Mouse (Mus musculus): Measurements from ENCODE around the gene Thrsp.
A peak's percentile ranks its signal among the peaks of the same experiment; 100 is the strongest.

The Thrsp gene

GRCm38 (mm10) chr7:97418717-97419116, 1.2 kb upstream of the Thrsp start:
- peak; percentile 33 for DNase-seq (ENCODE audit: low read depth, low spot score)

GRCm38 (mm10) chr7:97416473-97416872, 1.1 kb downstream of the Thrsp start:
- DNase-seq (ENCODE audit: low read depth, low spot score) = no peak

- DNase-seq (ENCODE audit: low read depth, low spot score) = no peak
Measured at GRCm38 (mm10) chr7:97414915-97415687, 2.4 kb downstream of the Thrsp start.

- no peak for DNase-seq (ENCODE audit: low read depth, low spot score)
Measured at GRCm38 (mm10) chr7:97414426-97414825, 3.1 kb downstream of the Thrsp start.

GRCm38 (mm10) chr7:97413981-97414380, 3.5 kb downstream of the Thrsp start:
- DNase-seq (ENCODE audit: low read depth, low spot score) = no peak

GRCm38 (mm10) chr7:97411575-97411974, 6.0 kb downstream of the Thrsp start:
- DNase-seq (ENCODE audit: low read depth, low spot score) = peak; percentile 13

GRCm38 (mm10) chr7:97411106-97411505, 6.4 kb downstream of the Thrsp start:
- no peak for DNase-seq (ENCODE audit: low read depth, low spot score)

GRCm38 (mm10) chr7:97407145-97407544, 10.4 kb downstream of the Thrsp start:
- no peak for DNase-seq (ENCODE audit: low read depth, low spot score)

- peak; percentile 79 for DNase-seq (ENCODE audit: low read depth, low spot score)
Measured at GRCm38 (mm10) chr7:97399960-97400715, 17.4 kb downstream of the Thrsp start, which contains the start of gene Ndufc2. Ndufc2 (plus strand) TSS chr7:97400003.

GRCm38 (mm10) chr7:97398943-97399342, 18.6 kb downstream of the Thrsp start:
- DNase-seq (ENCODE audit: low read depth, low spot score) = no peak

- no peak for DNase-seq (ENCODE audit: low read depth, low spot score)
Measured at GRCm38 (mm10) chr7:97394375-97394774, 23.2 kb downstream of the Thrsp start.

- DNase-seq (ENCODE audit: low read depth, low spot score) = no peak
Measured at GRCm38 (mm10) chr7:97392079-97392445, 25.5 kb downstream of the Thrsp start.

GRCm38 (mm10) chr7:97391293-97392078, 26.0 kb downstream of the Thrsp start:
- no peak for DNase-seq (ENCODE audit: low read depth, low spot score)

- no peak for DNase-seq (ENCODE audit: low read depth, low spot score)
Measured at GRCm38 (mm10) chr7:97388541-97388940, 29.0 kb downstream of the Thrsp start.

GRCm38 (mm10) chr7:97387561-97388147, 29.9 kb downstream of the Thrsp start:
- no peak for DNase-seq (ENCODE audit: low read depth, low spot score)

- DNase-seq (ENCODE audit: low read depth, low spot score) = no peak
Measured at GRCm38 (mm10) chr7:97386806-97387370, 30.6 kb downstream of the Thrsp start.

- DNase-seq (ENCODE audit: low read depth, low spot score) = peak; percentile 26
Measured at GRCm38 (mm10) chr7:97386106-97386805, 31.3 kb downstream of the Thrsp start.

GRCm38 (mm10) chr7:97383496-97384132, 33.9 kb downstream of the Thrsp start:
- no peak for DNase-seq (ENCODE audit: low read depth, low spot score)

GRCm38 (mm10) chr7:97382661-97383060, 34.9 kb downstream of the Thrsp start:
- no peak for DNase-seq (ENCODE audit: low read depth, low spot score)

GRCm38 (mm10) chr7:97380500-97381123, 36.9 kb downstream of the Thrsp start:
- no peak for DNase-seq (ENCODE audit: low read depth, low spot score)

All from 3T3-L1 (cell line).